Mouse (Mus musculus): ENCODE data around the gene Atp6v1e1. TPM values are rescaled to one million over a fixed set of nuclear protein-coding genes. Genes with fewer than 3 reads are reported as not detected.
A peak's percentile ranks its signal among the peaks of the same experiment; 100 is the strongest.
"Not testable (repeated sequence)": the region's sequence is repeated elsewhere in the genome, so short reads cannot be mapped to it uniquely, and the experiment has no call there.

Gene Atp6v1e1
- polyA plus RNA-seq, 1 experiment: 566 TPM

- no peak for DNase-seq (ENCODE audit: extremely low spot score in 1 of 2, low spot score in 1 of 2)
These were observed 1.7 kb downstream of the Atp6v1e1 start for GRCm38 (mm10) chr6:120820941-120821340.

- DNase-seq (ENCODE audit: extremely low spot score in 1 of 2, low spot score in 1 of 2): no peak
These were observed 2.4 kb downstream of the Atp6v1e1 start for GRCm38 (mm10) chr6:120820144-120820543.

GRCm38 (mm10) chr6:120819294-120819693, 3.3 kb downstream of the Atp6v1e1 start:
- no peak for DNase-seq (ENCODE audit: extremely low spot score in 1 of 2, low spot score in 1 of 2)

GRCm38 (mm10) chr6:120811999-120812398, 10.6 kb downstream of the Atp6v1e1 start:
- not testable (repeated sequence) for DNase-seq (ENCODE audit: extremely low spot score in 1 of 2, low spot score in 1 of 2)

- DNase-seq (ENCODE audit: extremely low spot score in 1 of 2, low spot score in 1 of 2): no peak
These were observed 14.9 kb downstream of the Atp6v1e1 start for GRCm38 (mm10) chr6:120807738-120808081.

- DNase-seq (ENCODE audit: extremely low spot score in 1 of 2, low spot score in 1 of 2): no peak
These were observed 15.4 kb downstream of the Atp6v1e1 start for GRCm38 (mm10) chr6:120806999-120807737.

- no peak for DNase-seq (ENCODE audit: extremely low spot score in 1 of 2, low spot score in 1 of 2)
These were observed 23.0 kb downstream of the Atp6v1e1 start for GRCm38 (mm10) chr6:120799581-120800041.

- no peak for DNase-seq (ENCODE audit: extremely low spot score in 1 of 2, low spot score in 1 of 2)
These were observed 23.7 kb downstream of the Atp6v1e1 start for GRCm38 (mm10) chr6:120798905-120799304.

GRCm38 (mm10) chr6:120798019-120798418, 24.6 kb downstream of the Atp6v1e1 start:
- peak in 1 of 2 experiments; percentile 55 for DNase-seq (ENCODE audit: extremely low spot score in 1 of 2, low spot score in 1 of 2)

GRCm38 (mm10) chr6:120796111-120796510, 26.5 kb downstream of the Atp6v1e1 start:
- peak; percentile 63 to 77 for DNase-seq (ENCODE audit: extremely low spot score in 1 of 2, low spot score in 1 of 2)

GRCm38 (mm10) chr6:120795422-120796086, 27.0 kb downstream of the Atp6v1e1 start:
- no peak for DNase-seq (ENCODE audit: extremely low spot score in 1 of 2, low spot score in 1 of 2)

- DNase-seq (ENCODE audit: extremely low spot score in 1 of 2, low spot score in 1 of 2): peak in 1 of 2 experiments; percentile 69
These were observed 29.6 kb downstream of the Atp6v1e1 start for GRCm38 (mm10) chr6:120792947-120793346.

- no peak for DNase-seq (ENCODE audit: extremely low spot score in 1 of 2, low spot score in 1 of 2)
These were observed 31.9 kb downstream of the Atp6v1e1 start for GRCm38 (mm10) chr6:120790717-120791116.

- no peak for DNase-seq (ENCODE audit: extremely low spot score in 1 of 2, low spot score in 1 of 2)
These were observed 32.4 kb downstream of the Atp6v1e1 start for GRCm38 (mm10) chr6:120790153-120790552.

GRCm38 (mm10) chr6:120788904-120789303, 33.7 kb downstream of the Atp6v1e1 start:
- DNase-seq (ENCODE audit: extremely low spot score in 1 of 2, low spot score in 1 of 2): no peak

- no peak for DNase-seq (ENCODE audit: extremely low spot score in 1 of 2, low spot score in 1 of 2)
These were observed 34.5 kb downstream of the Atp6v1e1 start for GRCm38 (mm10) chr6:120788068-120788607.

GRCm38 (mm10) chr6:120784351-120784750, 38.2 kb downstream of the Atp6v1e1 start:
- DNase-seq (ENCODE audit: extremely low spot score in 1 of 2, low spot score in 1 of 2): no peak

GRCm38 (mm10) chr6:120782948-120783347, 39.6 kb downstream of the Atp6v1e1 start:
- no peak for DNase-seq (ENCODE audit: extremely low spot score in 1 of 2, low spot score in 1 of 2)

GRCm38 (mm10) chr6:120778226-120778625, 44.4 kb downstream of the Atp6v1e1 start:
- no peak for DNase-seq (ENCODE audit: extremely low spot score in 1 of 2, low spot score in 1 of 2)

- no peak for DNase-seq (ENCODE audit: extremely low spot score in 1 of 2, low spot score in 1 of 2)
These were observed 45.1 kb downstream of the Atp6v1e1 start for GRCm38 (mm10) chr6:120777533-120777932.

- no peak for DNase-seq (ENCODE audit: extremely low spot score in 1 of 2, low spot score in 1 of 2)
These were observed 46.3 kb downstream of the Atp6v1e1 start for GRCm38 (mm10) chr6:120776286-120776685.

- no peak for DNase-seq (ENCODE audit: extremely low spot score in 1 of 2, low spot score in 1 of 2)
These were observed 48.8 kb downstream of the Atp6v1e1 start for GRCm38 (mm10) chr6:120773763-120774162.

All from frontal cortex, adult 2 months (tissue).